ENCODE assay signal across 8 mouse cellular contexts in the genomic region with DNA sequence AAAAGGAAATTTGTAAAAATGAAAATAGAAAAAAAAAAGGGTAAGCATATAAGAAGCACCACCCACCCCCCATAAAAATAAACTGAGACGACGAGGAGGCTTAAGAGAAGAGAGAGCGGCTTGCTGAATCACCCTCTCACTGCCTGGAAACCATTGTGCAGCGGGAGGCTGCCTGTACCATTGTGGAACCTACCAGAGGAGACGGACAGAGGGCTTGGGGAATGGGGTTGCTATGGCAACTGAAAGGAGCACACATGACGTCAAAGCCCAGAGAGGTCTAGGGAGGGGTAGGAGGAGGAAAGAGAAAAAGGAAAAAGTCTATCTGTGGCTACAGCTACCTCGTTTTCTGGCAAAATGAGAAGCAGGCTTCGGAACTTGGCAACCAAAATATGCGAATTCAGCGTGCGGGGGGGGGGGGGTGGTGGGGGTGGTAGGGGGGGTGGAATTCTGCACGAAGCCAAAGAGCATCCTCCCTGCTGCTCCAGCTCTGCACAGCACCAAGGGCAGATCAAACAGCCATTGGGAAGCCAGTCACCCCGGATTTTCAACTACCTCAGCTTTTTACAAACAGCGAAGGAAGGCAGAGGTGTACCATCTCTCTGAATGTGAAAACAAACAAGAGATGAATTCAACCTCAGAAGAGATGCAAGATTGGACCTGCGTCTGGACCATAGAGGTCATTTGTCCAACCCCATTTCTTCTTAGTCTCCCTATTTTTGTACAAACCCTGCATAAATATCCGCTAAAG. TPM values are rescaled to one million over a fixed set of nuclear protein-coding genes. Genes with fewer than 3 reads are reported as not detected.
DNase-seq lines count a peak whose midpoint lies in the region; ATAC-seq and TF ChIP-seq lines count a peak whose summit lies in the region.

A gene (minus strand): TSS at position 234 of the 748 bp plus-strand sequence.

- peak; percentile 98 for TF ChIP-seq POLR2A in cerebellum, adult 2 months (IDR thresholded peaks at IDR 0.05; ENCODE audit: borderline replicate concordance, insufficient read depth, low read length)

- ATAC-seq in frontal cortex, adult (ENCODE audit: low TSS enrichment) = peak; percentile 89
- ATAC-seq in hindbrain, embryonic 11.5 days (ENCODE audit: low FRiP score) = peak; percentile 99
- no peak for ATAC-seq in megakaryocyte-erythroid progenitor cell, adult 5-6 weeks (replicated peaks; ENCODE audit: low FRiP score, low TSS enrichment, poor library complexity, severe bottlenecking)

- no peaks in the 10 kb centered on the region for H3K27me3 ChIP-seq in cerebellum, adult 2 months (ENCODE audit: control insufficient read depth, insufficient read depth, low read length)
- H3K27me3 ChIP-seq in hindbrain, embryonic 11.5 days (ENCODE audit: control insufficient read depth, insufficient read depth, low read length) = no peaks in the 10 kb centered on the region

- DNase-seq in MN1 (ENCODE audit: low spot score) = peak; percentile 88
- DNase-seq in cerebellum, adult 2 months = peak; percentile 90 to 97
- peak; percentile 91 for DNase-seq in hindbrain, embryonic 11.5 days (ENCODE audit: low spot score)
- DNase-seq in layer of hippocampus, adult 8-10 months (ENCODE audit: low spot score in 2 of 2) = peak; percentile 91 to 92
- DNase-seq in lung, postnatal 36 days = peak; percentile 20
- DNase-seq in right cerebral cortex, postnatal 14 days = peak; percentile 75

- H3K4me2 ChIP-seq in hindbrain, embryonic 11.5 days (replicated peaks; ENCODE audit: low read depth, low read length) = peak within 1 kb of the TSS; percentile 54

- WGBS in cerebellum, adult 2 months = 2% methylated on average over 16 of the region's 16 CpGs
- 9% methylated on average over 14 of the region's 16 CpGs for WGBS in hindbrain, embryonic 11.5 days

- H3K9ac ChIP-seq in hindbrain, embryonic 11.5 days (ENCODE audit: low read depth, low read length) = peak within 1 kb of the TSS; percentile 52

- peaks cover 5% of the 10 kb centered on the region for H3K4me1 ChIP-seq in cerebellum, adult 2 months (ENCODE audit: control insufficient read depth, insufficient read depth, low read length)
- no peaks in the 10 kb centered on the region for H3K4me1 ChIP-seq in hindbrain, embryonic 11.5 days (replicated peaks; ENCODE audit: control insufficient read depth, insufficient read depth, low read length)

- no peaks in the 10 kb centered on the region for H3K9me3 ChIP-seq in hindbrain, embryonic 11.5 days (ENCODE audit: control insufficient read depth, low read length)

- H3K36me3 ChIP-seq in hindbrain, embryonic 11.5 days (ENCODE audit: control insufficient read depth, insufficient read depth, low read length) = no peaks in the 10 kb centered on the region

- TF ChIP-seq CTCF in cerebellum, adult 2 months (IDR thresholded peaks at IDR 0.05; ENCODE audit: borderline replicate concordance, insufficient read depth, low read depth, low read length) = no peak

- peak within 1 kb of the TSS; percentile 98 for H3K4me3 ChIP-seq in cerebellum, adult 2 months (replicated peaks; ENCODE audit: insufficient read depth, low read depth, low read length)
- H3K4me3 ChIP-seq in hindbrain, embryonic 11.5 days (ENCODE audit: low read depth, low read length) = peak within 1 kb of the TSS; percentile 44

- H3K27ac ChIP-seq in cerebellum, adult 2 months (ENCODE audit: insufficient read depth, low read length) = peak within 1 kb of the TSS; percentile 89
- peak within 1 kb of the TSS; percentile 67 for H3K27ac ChIP-seq in hindbrain, embryonic 11.5 days (ENCODE audit: low read depth, low read length)

RNA-seq across cellular contexts. Expression of the gene that starts here (rescaled TPM):
- 157 and 167 TPM in 2 replicates for polyA plus RNA-seq in cerebellum, adult 2 months (2012; rRNA removed)
- polyA plus RNA-seq in hindbrain, embryonic 11.5 days (2014; fragmentation: Nextera tagmentation; extraction: Ambion mirVana) = 67.7 and 72.2 TPM in 2 replicates
- total RNA-seq in layer of hippocampus, adult 8-10 months (2022) = 100 to 1,000 TPM; 428 to 556 (median 477) TPM
- total RNA-seq in megakaryocyte-erythroid progenitor cell, adult 5-6 weeks (2014; fragmentation: Nextera tagmentation) = not detected in 2 replicates
- not detected in 2 replicates for total RNA-seq in megakaryocyte-erythroid progenitor cell, adult 5-6 weeks (2017)

Comparison
In these comparisons a context has a peak if more than half of its experiments do, and no peak if none do; other contexts are left out.
1. RNA of the gene that starts here (total RNA-seq): 428 to 556 TPM in layer of hippocampus, adult 8-10 months; not detected in megakaryocyte-erythroid progenitor cell, adult 5-6 weeks; every median in the first group is over 100 times any median in the second.
2. DNase-seq: peak in every context shown above with its lines; median percentile 94 in cerebellum, adult 2 months; 92 in layer of hippocampus, adult 8-10 months; 91 in hindbrain, embryonic 11.5 days; 88 in MN1; 75 in right cerebral cortex, postnatal 14 days; 20 in lung, postnatal 36 days.